Mouse (Mus musculus) embryonic facial prominence, embryonic 12.5 days (tissue): ENCODE results near the gene Prpsap1. TPM values are rescaled to one million over a fixed set of nuclear protein-coding genes. Genes with fewer than 3 reads are reported as not detected.

Experiments used
- ATAC-seq: fragments of 200-750 bp; cut with Nextera tagmentation; 2 replicates; pipeline ENCODE4 v1.8.0; 2017; ENCODE audit not compliant: insufficient number of reproducible peaks, insufficient read depth, low FRiP score, low TSS enrichment
- H3K27ac ChIP-seq: fragments of 300-500 bp; sonication (generic); 2 replicates; pipeline ENCODE4 v1.5.1; 2016; ENCODE audit warnings: mild to moderate bottlenecking
- H3K27me3 ChIP-seq: fragments of 300-500 bp; sonication (generic); 2 replicates; pipeline ENCODE4 v1.6.1; 2016; ENCODE audit warnings: mild to moderate bottlenecking, moderate library complexity
- H3K36me3 ChIP-seq: fragments of 300-500 bp; sonication (generic); 2 replicates; pipeline ENCODE4 v1.6.1; 2016; ENCODE audit warnings: mild to moderate bottlenecking
- H3K4me1 ChIP-seq: fragments of 300-500 bp; sonication (generic); 2 replicates; pipeline ENCODE4 v1.6.1; 2016
- H3K4me2 ChIP-seq: fragments of 300-500 bp; sonication (generic); replicated peaks from 2 replicates; pipeline ENCODE4 v1.6.1; 2016; ENCODE audit warnings: mild to moderate bottlenecking, moderate library complexity
- H3K4me3 ChIP-seq: fragments of 300-500 bp; sonication (generic); 2 replicates; pipeline ENCODE4 v1.5.1; 2016; ENCODE audit warnings: mild to moderate bottlenecking
- H3K9ac ChIP-seq: fragments of 300-500 bp; sonication (generic); 2 replicates; pipeline ENCODE4 v1.6.1; 2016; ENCODE audit warnings: mild to moderate bottlenecking, moderate library complexity
- H3K9me3 ChIP-seq: fragments of 300-500 bp; sonication (generic); 2 replicates; pipeline ENCODE4 v1.6.1; 2016; ENCODE audit warnings: mild to moderate bottlenecking, moderate library complexity
- WGBS: fragments of 180-500 bp; shearing (Covaris S2); methylation state at CpG from one replicate; pipeline ENCODE4 v1.1.7; 2016; 5-methylcytosine and 5-hydroxymethylcytosine counted together
- polyA plus RNA-seq: library from polyadenylated mRNA; unstranded; fragments of >200 nt; fragmentation: Nextera tagmentation; extraction: Ambion mirVana; gene quantifications from 2 replicates; pipeline ENCODE4 v1.2.1, GENCODE M21; 2016

Prpsap1 gene
- polyA plus RNA-seq, 1 experiment from 2014 or later: 197 TPM

DNA sequence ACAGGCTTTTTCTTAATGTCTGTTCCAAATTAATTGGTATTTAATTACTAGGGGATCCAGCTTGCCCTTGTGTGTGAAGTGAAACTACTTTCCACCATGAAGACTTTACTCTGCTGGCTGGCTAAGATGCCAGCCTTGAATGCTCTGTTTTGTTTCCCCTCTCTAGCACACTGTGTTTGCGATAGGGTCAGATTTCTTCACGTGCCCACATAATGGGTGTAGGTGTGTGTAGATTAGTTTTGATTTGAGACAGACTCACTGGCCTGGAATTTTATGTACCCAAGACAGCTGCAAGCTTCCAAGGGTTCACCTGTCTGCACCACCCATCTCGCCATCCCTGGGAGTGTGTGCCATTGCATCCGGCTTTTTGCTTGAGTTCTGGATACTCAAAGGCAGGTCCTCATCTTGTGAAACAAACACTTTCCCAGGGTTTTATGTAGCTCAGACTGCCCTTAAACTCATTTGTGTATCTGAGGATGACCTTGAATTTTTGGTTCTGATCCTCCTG lies 19.6 kb upstream of the Prpsap1 start:
- H3K27ac ChIP-seq: no peak overlapping the region
- H3K27me3 ChIP-seq: peaks cover 8% of the 10 kb centered on the region; the same call in 1 of the 2 replicates
- H3K4me2 ChIP-seq: no peak overlapping the region
- peaks cover 14% of the 10 kb centered on the region; the same call in 1 of the 2 replicates for H3K4me1 ChIP-seq
- WGBS: 74% methylated on average over 4 of the region's 4 CpGs
- no peak overlapping the region for H3K4me3 ChIP-seq
- H3K9ac ChIP-seq: no peak overlapping the region
- no peaks in the 10 kb centered on the region for H3K9me3 ChIP-seq
- H3K36me3 ChIP-seq: no peaks in the 10 kb centered on the region
- ATAC-seq: no peak

DNA sequence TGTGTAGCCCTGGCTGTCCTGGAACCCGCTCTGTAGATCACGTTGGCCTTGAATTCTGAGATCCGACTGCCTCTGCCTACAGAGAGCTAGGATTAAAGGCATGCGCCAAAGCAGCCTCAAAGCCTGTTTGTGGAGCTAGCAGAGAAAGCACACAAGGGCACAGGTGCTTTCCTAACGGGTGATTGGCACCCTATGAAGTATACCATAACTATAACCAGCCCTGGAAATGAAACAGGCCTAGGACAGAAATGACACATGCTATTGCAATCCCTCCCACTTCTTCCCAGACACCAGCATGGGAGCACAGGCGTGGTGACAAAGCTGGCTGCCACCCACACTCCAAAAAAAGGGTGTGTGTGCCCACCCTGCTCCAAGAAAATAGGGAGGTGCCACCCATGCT lies 19.0 kb upstream of the Prpsap1 start:
- no peak overlapping the region for H3K4me2 ChIP-seq
- H3K4me3 ChIP-seq: no peak overlapping the region
- H3K9me3 ChIP-seq: no peaks in the 10 kb centered on the region
- ATAC-seq: no peak
- H3K27me3 ChIP-seq: peaks cover 8% of the 10 kb centered on the region; the same call in 1 of the 2 replicates
- H3K4me1 ChIP-seq: peaks cover 10% of the 10 kb centered on the region; the same call in 1 of the 2 replicates
- no peaks in the 10 kb centered on the region for H3K36me3 ChIP-seq
- no peak overlapping the region for H3K27ac ChIP-seq
- H3K9ac ChIP-seq: no peak overlapping the region
- 80% methylated on average over 6 of the region's 6 CpGs for WGBS

DNA sequence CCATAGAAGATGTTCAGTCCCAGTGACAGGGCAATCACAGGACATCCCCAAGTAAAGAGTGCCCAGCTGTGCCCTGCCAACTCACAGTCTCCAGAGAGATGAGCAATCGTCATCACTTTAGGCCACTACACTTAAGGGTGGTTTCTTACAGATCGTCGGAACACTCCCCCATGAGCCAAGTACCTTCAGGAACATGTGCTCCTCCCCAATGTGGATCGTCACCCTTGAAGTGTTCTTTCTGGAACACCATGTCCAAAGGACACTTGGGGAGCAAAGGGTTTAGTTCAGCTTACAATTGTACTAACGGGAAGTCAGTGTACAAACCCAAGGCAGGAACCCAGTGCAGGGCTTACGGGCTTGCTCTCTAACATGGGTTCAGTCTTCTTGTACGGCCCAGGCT lies 18.2 kb upstream of the Prpsap1 start:
- Histone ChIP-seq H3K36me3 (no peaks in the 10 kb centered on the region), H3K4me1 (peaks cover 10% of the 10 kb centered on the region; the same call in 1 of the 2 replicates), H3K27me3 (peaks cover 8% of the 10 kb centered on the region; the same call in 1 of the 2 replicates), H3K9ac (no peak overlapping the region), H3K4me3 (no peak overlapping the region), H3K27ac (no peak overlapping the region), H3K9me3 (no peaks in the 10 kb centered on the region), H3K4me2 (no peak overlapping the region)
- no peak for ATAC-seq
- 95% methylated on average over 7 of the region's 7 CpGs for WGBS

DNA sequence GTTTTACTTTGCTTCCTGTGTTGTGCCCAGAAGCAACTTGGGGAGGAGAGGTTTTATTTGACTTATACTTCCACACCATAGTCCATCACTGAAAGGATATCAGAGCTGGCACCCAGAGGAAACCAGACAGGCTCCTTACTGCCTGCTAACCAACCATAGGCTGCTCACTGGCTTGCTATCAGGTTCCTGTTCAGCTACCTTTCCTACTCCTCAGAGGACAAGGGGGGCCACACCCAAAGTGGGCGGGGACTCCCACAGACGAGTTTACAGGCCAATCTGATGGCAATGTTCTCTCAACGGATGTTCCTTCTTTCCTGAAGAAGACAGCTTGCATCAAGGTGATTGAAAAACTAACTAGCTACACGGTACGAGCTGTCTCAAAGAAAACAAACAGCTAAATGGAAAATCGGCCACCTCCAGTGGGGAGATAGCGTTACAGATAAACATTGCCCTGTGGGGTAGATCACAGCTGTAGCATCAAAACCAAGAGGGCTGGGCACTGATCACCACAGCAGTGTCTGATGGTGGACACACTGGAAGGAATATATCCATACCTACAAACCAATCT lies 17.4 kb upstream of the Prpsap1 start:
- WGBS: 68% methylated on average over 7 of the region's 7 CpGs
- H3K27ac ChIP-seq: no peak overlapping the region
- no peaks in the 10 kb centered on the region for H3K36me3 ChIP-seq
- no peak overlapping the region for H3K9ac ChIP-seq
- peaks cover 8% of the 10 kb centered on the region; the same call in 1 of the 2 replicates for H3K27me3 ChIP-seq
- H3K9me3 ChIP-seq: no peaks in the 10 kb centered on the region
- no peak overlapping the region for H3K4me2 ChIP-seq
- no peak for ATAC-seq
- peaks cover 10% of the 10 kb centered on the region; the same call in 1 of the 2 replicates for H3K4me1 ChIP-seq
- H3K4me3 ChIP-seq: no peak overlapping the region

DNA sequence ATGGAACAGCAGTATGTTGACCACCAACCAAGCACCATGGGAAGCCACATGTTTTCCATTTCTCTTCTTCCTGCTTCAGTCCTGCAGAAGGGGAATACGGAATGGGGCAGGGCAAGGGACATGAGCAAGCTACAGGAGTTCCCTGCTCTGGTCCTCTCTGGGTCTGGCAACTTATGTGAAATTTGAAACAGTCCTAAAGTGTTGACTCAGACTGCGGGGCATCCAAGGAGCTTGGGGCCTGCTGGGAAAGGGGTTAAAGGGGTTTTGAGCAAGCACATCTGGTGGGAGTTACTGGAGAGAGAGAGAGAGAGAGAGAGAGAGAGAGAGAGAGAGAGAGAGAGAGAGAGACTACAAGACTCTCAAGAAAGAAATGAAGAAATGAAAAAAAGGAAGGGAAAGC lies 14.7 kb upstream of the Prpsap1 start:
- Histone ChIP-seq H3K4me1 (no peaks in the 10 kb centered on the region), H3K9ac (no peak overlapping the region), H3K4me2 (no peak overlapping the region), H3K27ac (peak overlapping the region; percentile 17; the same call in 1 of the 2 replicates), H3K4me3 (no peak overlapping the region), H3K36me3 (no peaks in the 10 kb centered on the region), H3K9me3 (no peaks in the 10 kb centered on the region), H3K27me3 (no peaks in the 10 kb centered on the region)
- no peak for ATAC-seq
- WGBS: 21% methylated on average over 2 of the region's 2 CpGs

DNA sequence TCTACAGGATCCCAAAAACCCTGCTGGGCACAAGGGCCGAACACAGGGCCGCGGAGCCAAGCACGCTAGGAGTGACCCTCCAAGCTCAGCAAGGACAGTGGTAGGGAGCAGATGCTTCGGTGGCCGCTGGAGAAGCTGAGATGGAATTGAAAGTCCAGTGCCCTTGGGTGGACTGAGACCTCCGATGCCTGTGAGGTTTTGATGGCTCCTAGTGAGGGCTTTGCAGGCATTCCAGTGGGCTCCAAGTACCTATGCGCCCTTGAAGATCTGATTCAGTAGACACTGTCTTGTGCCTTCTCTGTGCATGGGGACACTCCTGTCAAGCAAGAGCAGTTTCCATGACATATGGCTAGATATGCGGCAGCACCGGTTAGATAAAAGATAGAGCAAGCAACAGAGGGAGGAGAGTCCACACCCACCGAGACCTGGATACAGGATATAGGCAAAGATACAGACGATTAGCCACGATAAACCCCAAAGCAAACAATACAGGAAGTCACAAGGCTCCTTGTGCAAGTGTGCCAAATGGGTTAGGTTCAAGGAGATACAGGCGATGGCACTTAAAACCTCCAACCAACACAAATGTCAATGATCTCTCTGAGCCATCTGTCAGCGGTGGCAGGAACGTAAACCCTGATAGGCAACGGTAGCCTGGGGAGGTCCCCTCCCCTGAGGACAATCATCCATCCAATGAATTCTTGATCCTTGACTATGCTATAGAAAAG lies 12.3 kb upstream of the Prpsap1 start:
- H3K36me3 ChIP-seq: no peaks in the 10 kb centered on the region
- H3K4me3 ChIP-seq: no peak overlapping the region
- no peak overlapping the region for H3K27ac ChIP-seq
- no peaks in the 10 kb centered on the region for H3K9me3 ChIP-seq
- H3K9ac ChIP-seq: no peak overlapping the region
- 84% methylated on average over 17 of the region's 17 CpGs for WGBS
- no peak for ATAC-seq
- no peak overlapping the region for H3K4me2 ChIP-seq
- no peaks in the 10 kb centered on the region for H3K4me1 ChIP-seq
- no peaks in the 10 kb centered on the region for H3K27me3 ChIP-seq

DNA sequence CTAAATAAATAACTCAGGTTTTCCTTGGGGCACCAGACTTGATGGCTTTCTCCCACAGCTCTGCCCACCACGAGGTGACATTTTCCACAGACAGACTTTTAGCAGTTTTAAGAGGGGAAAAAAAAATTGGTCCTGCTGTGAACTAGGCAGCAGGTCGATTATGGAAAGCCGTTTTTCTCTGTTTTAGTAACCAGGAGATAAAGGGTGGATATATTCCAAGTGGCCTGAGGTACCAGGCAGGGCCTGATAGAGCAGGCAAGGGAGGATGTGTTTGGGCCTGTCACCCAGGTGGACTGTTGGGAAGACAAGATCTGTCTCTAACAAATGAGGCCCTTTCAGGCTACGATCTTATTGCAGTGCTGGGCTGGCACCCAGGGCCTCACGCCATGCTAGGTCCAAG lies 11.6 kb upstream of the Prpsap1 start:
- Histone ChIP-seq H3K4me3 (no peak overlapping the region), H3K4me2 (no peak overlapping the region), H3K27me3 (no peaks in the 10 kb centered on the region), H3K4me1 (no peaks in the 10 kb centered on the region), H3K36me3 (no peaks in the 10 kb centered on the region), H3K27ac (no peak overlapping the region), H3K9me3 (no peaks in the 10 kb centered on the region), H3K9ac (no peak overlapping the region)
- no peak for ATAC-seq
- 77% methylated on average over 5 of the region's 5 CpGs for WGBS

DNA sequence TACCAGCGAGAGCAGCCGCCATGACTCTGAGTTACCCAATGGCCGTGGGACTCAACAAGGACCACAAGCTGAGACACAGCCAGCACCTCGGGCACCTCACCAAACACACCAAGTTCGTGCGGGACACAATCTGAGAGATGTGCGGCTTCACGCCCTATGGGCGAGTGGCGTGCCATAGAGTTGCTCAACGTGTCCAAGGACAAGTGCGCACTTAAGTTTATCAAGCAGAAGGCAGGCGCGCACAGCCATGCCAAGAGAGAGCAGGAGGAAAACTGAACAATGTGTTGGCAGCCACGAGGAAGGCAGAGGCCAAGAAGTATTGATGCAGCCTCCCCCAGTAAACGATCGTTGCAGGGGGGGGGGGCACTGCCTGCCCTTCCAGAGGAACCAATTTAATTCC lies 10.5 kb upstream of the Prpsap1 start:
- Histone ChIP-seq H3K36me3 (no peaks in the 10 kb centered on the region), H3K4me3 (no peak overlapping the region), H3K4me2 (no peak overlapping the region), H3K4me1 (no peaks in the 10 kb centered on the region), H3K27me3 (no peaks in the 10 kb centered on the region), H3K9me3 (no peaks in the 10 kb centered on the region), H3K9ac (no peak overlapping the region), H3K27ac (no peak overlapping the region)
- WGBS: 93% methylated on average over 17 of the region's 17 CpGs
- ATAC-seq: no peak

DNA sequence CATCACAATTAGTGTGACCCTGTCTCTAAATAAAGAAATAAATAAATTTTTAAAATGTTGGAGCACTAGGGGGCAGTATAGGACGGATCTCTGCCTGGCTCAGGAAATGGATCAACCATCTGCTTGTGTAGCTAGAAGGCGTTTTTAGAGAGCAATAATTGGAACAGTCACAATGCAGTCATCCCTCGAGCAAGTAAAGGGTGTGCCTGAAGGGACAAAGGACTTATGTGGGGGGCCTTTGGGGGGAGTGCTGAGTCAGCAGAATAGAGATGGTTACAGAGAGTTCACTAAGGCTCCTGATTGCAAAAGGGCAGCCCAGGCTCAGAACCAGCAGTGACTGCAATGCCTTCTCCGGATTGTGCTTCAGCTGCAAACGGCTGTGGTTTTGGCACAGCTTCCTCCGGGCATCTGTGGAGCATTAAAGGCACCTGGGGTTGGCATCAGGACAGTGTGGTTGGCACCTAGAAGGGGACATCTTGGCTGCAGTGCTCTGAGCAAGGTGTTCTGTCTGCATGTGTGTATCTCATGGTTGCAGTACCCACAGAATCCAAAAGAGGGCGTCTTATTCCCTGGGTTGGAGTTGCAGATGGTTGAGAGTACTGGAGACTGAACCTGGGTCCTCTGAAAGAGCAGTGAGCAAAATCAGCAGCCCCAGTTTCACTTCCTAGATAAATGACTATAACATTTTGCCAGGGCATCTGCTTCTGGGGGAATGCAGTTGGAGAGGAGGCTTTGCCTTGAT lies 7.2 kb upstream of the Prpsap1 start:
- no peak overlapping the region for H3K27ac ChIP-seq

DNA sequence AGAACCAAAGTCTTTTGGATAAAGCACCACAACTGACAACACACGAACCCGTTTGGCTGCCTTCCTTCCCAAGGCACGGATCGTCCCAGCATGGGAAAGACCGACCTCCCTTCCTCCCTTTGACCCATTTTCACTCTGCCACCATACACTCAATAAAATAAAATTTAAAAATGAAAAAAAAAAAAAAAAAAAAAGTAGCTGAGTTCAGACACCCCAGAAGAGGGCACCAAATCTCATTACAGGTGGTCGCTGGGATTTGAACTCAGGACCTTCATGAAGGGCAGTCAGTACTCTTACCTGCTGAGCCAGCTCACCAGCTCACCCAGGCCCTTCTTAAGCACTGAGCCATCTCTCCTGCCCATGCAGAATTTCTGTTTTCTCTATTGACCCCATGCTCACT lies 5.0 kb upstream of the Prpsap1 start:
- no peaks in the 10 kb centered on the region for H3K9me3 ChIP-seq
- peak overlapping the region; percentile 53 for H3K4me2 ChIP-seq
- ATAC-seq: no peak
- H3K9ac ChIP-seq: no peak overlapping the region
- H3K4me1 ChIP-seq: no peaks in the 10 kb centered on the region
- no peak overlapping the region for H3K4me3 ChIP-seq
- no peaks in the 10 kb centered on the region for H3K27me3 ChIP-seq
- 46% methylated on average over 6 of the region's 6 CpGs for WGBS
- no peak overlapping the region for H3K27ac ChIP-seq
- no peaks in the 10 kb centered on the region for H3K36me3 ChIP-seq

More for the DNA sequence above, 7.2 kb upstream of the Prpsap1 start:
- no peak overlapping the region for H3K4me2 ChIP-seq
- no peak overlapping the region for H3K9ac ChIP-seq
- no peaks in the 10 kb centered on the region for H3K36me3 ChIP-seq
- H3K9me3 ChIP-seq: no peaks in the 10 kb centered on the region
- WGBS: 27% methylated on average over 7 of the region's 7 CpGs
- H3K4me1 ChIP-seq: no peaks in the 10 kb centered on the region
- H3K27me3 ChIP-seq: no peaks in the 10 kb centered on the region
- no peak for ATAC-seq
- H3K4me3 ChIP-seq: no peak overlapping the region

DNA sequence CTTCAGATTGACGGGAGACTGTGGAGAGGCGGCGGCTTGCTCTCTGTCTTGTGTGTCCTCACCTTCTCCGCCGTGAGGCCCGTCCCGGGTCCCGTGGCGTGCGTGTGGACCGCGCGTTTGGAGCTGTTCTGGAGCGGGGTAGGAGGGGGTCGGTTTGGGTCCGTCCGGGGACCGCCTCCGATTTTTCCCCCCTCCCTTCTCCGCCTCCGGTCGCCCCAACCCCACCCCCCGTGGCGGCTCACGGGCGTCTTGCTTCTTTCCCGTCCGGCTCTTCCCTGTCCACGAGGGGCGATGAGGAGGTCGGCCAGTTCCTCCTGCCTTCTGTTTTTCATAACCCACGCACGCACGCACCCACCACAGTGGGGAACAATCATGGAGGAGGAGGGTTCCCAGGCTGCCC lies 4.6 kb upstream of the Prpsap1 start:
- Histone ChIP-seq H3K4me2 (peak overlapping the region; percentile 53), H3K27me3 (no peaks in the 10 kb centered on the region), H3K4me1 (no peaks in the 10 kb centered on the region), H3K36me3 (no peaks in the 10 kb centered on the region), H3K9me3 (no peaks in the 10 kb centered on the region), H3K9ac (peak overlapping the region; percentile 40; the same call in 1 of the 2 replicates), H3K4me3 (peak overlapping the region; percentile 27), H3K27ac (no peak overlapping the region)
- WGBS: 35% methylated on average over 34 of the region's 34 CpGs
- no peak for ATAC-seq
